Mouse (Mus musculus) monocyte, adult 59 days (primary cell): ENCODE results near the gene Nptn. TPM values are rescaled to one million over a fixed set of nuclear protein-coding genes. Genes with fewer than 3 reads are reported as not detected.

Experiments used
- total RNA-seq, 2 experiments: library from RNA; stranded (reverse); gene quantifications; one replicate each; pipeline ENCODE4 v1.2.4; 2023

Nptn gene
- total RNA-seq = 100 to 1,000 TPM; 270 to 282 TPM

DNA sequence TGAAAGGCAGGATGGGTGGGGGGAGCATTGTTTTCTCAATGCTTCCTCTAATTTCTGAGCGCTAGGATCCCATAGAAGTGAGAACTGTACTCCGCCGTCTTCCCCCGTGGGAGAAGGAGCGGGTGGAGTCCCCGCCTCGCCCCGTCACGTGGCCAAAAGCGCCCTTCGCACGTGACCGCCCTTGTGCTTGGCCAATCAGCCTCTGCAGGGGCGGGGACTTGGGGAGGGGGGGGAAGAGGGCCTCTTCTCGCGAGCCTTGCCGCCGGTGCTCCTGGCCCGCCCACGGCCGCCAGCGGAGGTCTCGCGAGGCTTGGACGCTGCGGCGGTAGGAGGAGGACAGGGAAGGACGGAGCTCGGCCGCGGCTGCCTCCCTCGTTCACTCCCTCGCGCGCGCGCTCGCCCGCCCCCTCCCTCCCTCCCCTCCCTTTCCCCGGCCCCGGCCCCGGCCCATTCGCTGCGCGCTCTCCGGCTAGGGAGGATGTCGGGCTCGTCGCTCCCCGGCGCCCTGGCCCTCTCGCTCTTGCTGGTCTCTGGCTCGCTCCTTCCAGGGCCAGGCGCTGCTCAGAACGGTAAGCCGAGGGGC, at the start of gene Nptn:
Nptn (plus strand) TSS at position 283 of the 583 bp plus-strand sequence.

DNA sequence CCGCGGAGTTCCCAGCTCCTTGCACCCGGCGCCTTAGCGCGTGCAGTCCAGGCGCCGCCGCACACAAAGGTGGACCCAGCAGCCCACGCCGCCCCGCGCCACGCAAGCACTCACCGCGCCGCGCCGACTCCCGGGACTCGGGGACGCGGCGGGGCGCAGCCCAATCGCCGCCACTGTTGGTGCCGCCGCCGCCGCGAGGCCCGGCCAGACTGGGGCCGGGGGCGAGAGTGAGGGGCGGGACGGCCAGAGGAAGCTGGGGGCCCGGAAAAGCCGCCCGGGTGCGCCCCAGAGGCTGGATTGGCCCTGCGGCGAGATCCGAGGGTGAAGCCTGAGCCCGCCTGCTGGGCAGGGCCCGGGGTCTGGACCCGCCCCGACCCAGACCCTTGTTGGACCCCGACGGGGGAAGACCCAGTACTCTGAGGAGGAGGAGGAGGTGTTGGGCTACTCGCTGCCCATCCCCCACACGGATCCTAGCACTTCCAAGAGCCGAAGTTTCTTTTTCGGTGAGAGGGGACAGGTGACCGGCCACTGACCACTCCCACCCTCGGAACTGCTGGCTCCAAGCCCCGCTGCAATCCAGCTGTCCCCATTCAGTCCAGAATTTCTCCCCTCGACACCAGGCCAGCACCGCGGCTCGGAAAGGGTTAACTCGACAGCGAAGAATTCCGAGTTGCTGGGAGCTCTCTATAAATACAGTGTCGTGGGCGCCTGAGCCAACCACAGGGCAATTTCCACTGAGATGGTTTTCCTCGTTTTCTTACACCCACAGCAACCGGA, 26.9 kb upstream of the Nptn start, which contains the start of gene Cd276:
Cd276 (minus strand) TSS at position 530 of the 777 bp plus-strand sequence.

Other genes starting within 250 kb of the Nptn start
- not detected for gene Tbc1d21, start 211.8 kb upstream of the Nptn start, total RNA-seq
- not detected for gene Insyn1, start 93.6 kb upstream of the Nptn start, total RNA-seq
- gene Cd276, start 26.8 kb upstream of the Nptn start, total RNA-seq = 1 to 10 TPM; 4.9 to 5.9 TPM
- not detected for gene Rec114, start 161.7 kb downstream of the Nptn start, total RNA-seq
- gene Hcn4, start 241.2 kb downstream of the Nptn start, total RNA-seq = under 1 TPM; 0.16 to 0.21 TPM